Mouse (Mus musculus): ENCODE measurements around the gene Rapgefl1.

Rapgefl1 gene

GRCm38 (mm10) chr11:98836651-98837141, at the start of gene Rapgefl1:
Gene Rapgefl1, plus strand, starts transcription at chr11:98836785.
- peak; percentile 89 for DNase-seq

- DNase-seq, result no peak
These were observed 49.4 kb upstream of the Rapgefl1 start for GRCm38 (mm10) chr11:98787229-98787628.

GRCm38 (mm10) chr11:98787691-98788090, 48.9 kb upstream of the Rapgefl1 start:
- no peak for DNase-seq

- DNase-seq, result no peak
These were observed 48.4 kb upstream of the Rapgefl1 start for GRCm38 (mm10) chr11:98788139-98788538.

GRCm38 (mm10) chr11:98788550-98789218, 47.9 kb upstream of the Rapgefl1 start:
- DNase-seq, result peak; percentile 97

- DNase-seq, result no peak
These were observed 47.3 kb upstream of the Rapgefl1 start for GRCm38 (mm10) chr11:98789219-98789807.

GRCm38 (mm10) chr11:98789824-98790223, 46.8 kb upstream of the Rapgefl1 start:
- DNase-seq, result no peak

- no peak for DNase-seq
These were observed 45.9 kb upstream of the Rapgefl1 start for GRCm38 (mm10) chr11:98790631-98791205.

- DNase-seq, result no peak
These were observed 45.1 kb upstream of the Rapgefl1 start for GRCm38 (mm10) chr11:98791448-98791847.

GRCm38 (mm10) chr11:98792081-98792480, 44.5 kb upstream of the Rapgefl1 start:
- DNase-seq, result no peak

- DNase-seq, result peak; percentile 87
These were observed 42.0 kb upstream of the Rapgefl1 start for GRCm38 (mm10) chr11:98794469-98795014.

- DNase-seq, result peak; percentile 92
These were observed 41.4 kb upstream of the Rapgefl1 start, which contains the start of gene Msl1 for GRCm38 (mm10) chr11:98795015-98795713. Gene Msl1, plus strand, starts transcription at chr11:98795516.

- DNase-seq, result peak; percentile 70
These were observed 40.7 kb upstream of the Rapgefl1 start for GRCm38 (mm10) chr11:98795714-98796514.

- peak; percentile 80 for DNase-seq
These were observed 39.9 kb upstream of the Rapgefl1 start for GRCm38 (mm10) chr11:98796515-98797216.

- peak; percentile 26 for DNase-seq
These were observed 39.3 kb upstream of the Rapgefl1 start for GRCm38 (mm10) chr11:98797306-98797705.

- DNase-seq, result no peak
These were observed 38.7 kb upstream of the Rapgefl1 start for GRCm38 (mm10) chr11:98797909-98798308.

GRCm38 (mm10) chr11:98804605-98805004, 32.0 kb upstream of the Rapgefl1 start, which contains the start of gene Casc3:
Gene Casc3, plus strand, starts transcription at chr11:98804905.
- DNase-seq, result no peak

- DNase-seq, result no peak
These were observed 28.2 kb upstream of the Rapgefl1 start for GRCm38 (mm10) chr11:98808417-98808816.

GRCm38 (mm10) chr11:98809457-98810290, 26.9 kb upstream of the Rapgefl1 start:
- peak; percentile 100 for DNase-seq

GRCm38 (mm10) chr11:98810686-98811085, 25.9 kb upstream of the Rapgefl1 start:
- DNase-seq, result peak; percentile 41

All from lung, postnatal 10 days (tissue).